Mouse (Mus musculus) adrenal gland, postnatal 4 days (tissue): ENCODE measurements around the gene Timp2. TPM values are rescaled to one million over a fixed set of nuclear protein-coding genes. Genes with fewer than 3 reads are reported as not detected.
"Not testable (repeated sequence)": the region's sequence is repeated elsewhere in the genome, so short reads cannot be mapped to it uniquely, and the experiment has no call there.

ENCODE experiments used
- DNase-seq, 2 experiments: peaks; one replicate each; pipeline ENCODE4 v3.0.0; 2021 to 2022; ENCODE audit warnings: low spot score in 2 of 2, mixed read lengths in 2 of 2
- total RNA-seq, 2 experiments: library from RNA; stranded (reverse); gene quantifications; 2 replicates each; pipeline ENCODE4 v1.2.3; 2021

Gene Timp2
- total RNA-seq, 2 experiments from 2014 or later: 107 to 108 TPM

- no peak for DNase-seq
Measured at GRCm38 (mm10) chr11:118337491-118338168, 17.9 kb downstream of the Timp2 start.

- no peak for DNase-seq
Measured at GRCm38 (mm10) chr11:118333431-118333830, 22.1 kb downstream of the Timp2 start.

- DNase-seq: no peak
Measured at GRCm38 (mm10) chr11:118332376-118332775, 23.2 kb downstream of the Timp2 start.

- DNase-seq: no peak
Measured at GRCm38 (mm10) chr11:118330777-118331176, 24.8 kb downstream of the Timp2 start.

GRCm38 (mm10) chr11:118330361-118330760, 25.2 kb downstream of the Timp2 start:
- no peak for DNase-seq

GRCm38 (mm10) chr11:118328947-118329346, 26.6 kb downstream of the Timp2 start:
- no peak for DNase-seq

- no peak for DNase-seq
Measured at GRCm38 (mm10) chr11:118328511-118328910, 27.0 kb downstream of the Timp2 start.

- no peak for DNase-seq
Measured at GRCm38 (mm10) chr11:118326991-118327971, 28.3 kb downstream of the Timp2 start.

- no peak for DNase-seq
Measured at GRCm38 (mm10) chr11:118326491-118326890, 29.0 kb downstream of the Timp2 start.

- DNase-seq: no peak
Measured at GRCm38 (mm10) chr11:118324541-118324940, 31.0 kb downstream of the Timp2 start.

- no peak for DNase-seq
Measured at GRCm38 (mm10) chr11:118323974-118324373, 31.6 kb downstream of the Timp2 start.

- DNase-seq: no peak
Measured at GRCm38 (mm10) chr11:118322647-118323046, 32.9 kb downstream of the Timp2 start.

- no peak for DNase-seq
Measured at GRCm38 (mm10) chr11:118321971-118322370, 33.6 kb downstream of the Timp2 start.

GRCm38 (mm10) chr11:118321500-118321899, 34.0 kb downstream of the Timp2 start:
- DNase-seq: no peak

GRCm38 (mm10) chr11:118318678-118319077, 36.9 kb downstream of the Timp2 start:
- DNase-seq: no peak

- DNase-seq: peak in 1 of 2 experiments; percentile 20
Measured at GRCm38 (mm10) chr11:118317129-118317528, 38.4 kb downstream of the Timp2 start.

- no peak for DNase-seq
Measured at GRCm38 (mm10) chr11:118316231-118316806, 39.2 kb downstream of the Timp2 start.

- DNase-seq: no peak
Measured at GRCm38 (mm10) chr11:118312132-118312723, 43.3 kb downstream of the Timp2 start.

GRCm38 (mm10) chr11:118307962-118308361, 47.6 kb downstream of the Timp2 start:
- not testable (repeated sequence) for DNase-seq

GRCm38 (mm10) chr11:118303959-118304358, 51.6 kb downstream of the Timp2 start:
- not testable (repeated sequence) for DNase-seq

GRCm38 (mm10) chr11:118298810-118299209, 56.7 kb downstream of the Timp2 start:
- no peak for DNase-seq
